Mouse (Mus musculus) heart, adult 8-10 months (tissue): ENCODE data around the gene Mef2d. TPM values are rescaled to one million over a fixed set of nuclear protein-coding genes. Genes with fewer than 3 reads are reported as not detected.

Experiments used
- DNase-seq: peaks from one replicate; pipeline ENCODE4 v3.0.0; 2022; ENCODE audit warnings: low spot score
- total RNA-seq, 4 experiments: library from RNA; stranded (reverse); gene quantifications; 2 replicates each; pipeline ENCODE4 v1.2.4; 2022

The Mef2d gene
- 100 to 1,000 TPM; 125 to 139 (median 131) TPM for total RNA-seq

DNA sequence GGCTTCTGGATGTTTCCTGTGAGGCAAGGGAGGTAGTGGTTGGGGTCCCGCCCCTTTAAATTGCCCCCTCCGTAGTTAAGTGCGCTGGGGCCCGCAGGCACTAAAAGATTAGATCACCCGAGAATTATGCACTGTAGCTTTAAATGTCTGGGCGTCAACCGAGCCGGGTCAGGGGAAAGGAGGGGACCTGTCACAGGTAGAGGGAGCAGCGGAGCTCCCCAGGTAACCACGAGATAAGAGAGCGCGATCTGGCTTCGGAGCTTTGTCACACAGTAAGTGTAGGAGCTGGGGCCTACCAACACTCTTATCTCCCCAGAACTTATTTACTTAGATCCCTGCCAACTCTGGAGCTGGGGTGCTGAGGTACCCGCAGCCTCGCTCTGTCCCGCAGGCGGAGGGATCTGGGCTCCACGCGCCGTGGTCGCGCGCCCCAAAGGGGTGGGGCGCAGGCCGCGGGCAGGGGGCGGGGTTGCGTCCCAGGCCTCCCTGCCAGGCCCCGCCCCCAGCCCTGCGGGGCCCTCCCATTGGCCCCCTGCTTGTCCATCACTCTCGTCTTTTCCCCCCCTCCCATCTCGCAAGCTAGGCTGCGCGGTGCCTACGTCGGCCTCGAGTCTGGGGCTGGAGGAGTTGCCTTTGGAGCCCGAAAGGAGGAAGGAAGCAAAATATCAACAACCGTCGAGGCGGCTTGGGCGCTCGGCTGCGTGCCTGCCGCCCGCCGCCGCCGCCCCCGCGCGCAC, at the start of gene Mef2d:
Mef2d (plus strand) TSS at position 586 of the 737 bp plus-strand sequence.
- DNase-seq: peak; percentile 93

- DNase-seq: no peak
These were observed 48.0 kb upstream of the Mef2d start for GRCm38 (mm10) chr3:88094126-88094525.

- DNase-seq: no peak
These were observed 44.5 kb upstream of the Mef2d start for GRCm38 (mm10) chr3:88097666-88098065.

- DNase-seq: no peak
These were observed 41.9 kb upstream of the Mef2d start for GRCm38 (mm10) chr3:88100251-88100650.

DNA sequence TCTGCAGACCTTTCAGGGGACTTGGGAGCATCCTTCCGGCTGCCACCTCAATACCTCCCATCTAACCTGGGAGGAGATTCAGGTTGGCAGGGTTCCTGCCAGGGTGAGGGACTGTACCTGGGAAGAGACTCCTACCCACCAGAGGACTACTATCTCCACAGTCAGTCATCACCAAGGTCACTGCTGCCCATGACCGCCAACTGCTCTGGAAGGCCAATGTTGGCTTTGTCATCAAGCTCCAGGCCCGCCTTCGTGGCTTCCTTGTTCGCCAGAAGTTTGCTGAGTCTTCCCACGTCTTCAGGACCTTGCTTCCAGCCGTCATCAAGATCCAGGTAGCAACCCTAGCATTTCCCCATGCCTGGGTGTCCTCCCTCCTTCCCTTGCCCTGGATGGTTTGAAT, 40.4 kb upstream of the Mef2d start:
- DNase-seq: no peak

GRCm38 (mm10) chr3:88102196-88102595, 40.0 kb upstream of the Mef2d start:
- DNase-seq: no peak

DNA sequence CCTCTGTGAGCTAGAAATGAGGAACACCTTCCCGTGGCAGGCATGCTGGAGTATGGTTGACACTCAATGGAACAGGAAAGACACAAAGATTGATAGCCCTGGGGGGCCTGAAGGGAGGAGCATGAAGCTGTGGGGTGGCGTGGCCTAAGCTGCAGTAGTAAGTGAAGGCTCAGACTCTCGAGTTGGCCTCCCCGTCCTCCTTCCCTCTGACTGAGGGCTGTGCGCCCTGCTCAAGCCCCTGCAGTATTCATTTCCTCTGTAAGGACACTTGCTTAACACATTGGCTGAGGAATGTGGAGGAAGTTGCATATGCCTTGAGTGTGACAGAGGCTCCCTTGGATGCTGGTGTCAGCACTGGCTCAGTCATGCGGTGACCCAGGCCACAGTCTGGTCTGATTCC, 39.6 kb upstream of the Mef2d start:
- DNase-seq: peak; percentile 16

GRCm38 (mm10) chr3:88106126-88106525, 36.0 kb upstream of the Mef2d start:
- no peak for DNase-seq

GRCm38 (mm10) chr3:88109126-88109525, 33.0 kb upstream of the Mef2d start:
- DNase-seq: no peak

GRCm38 (mm10) chr3:88114396-88114795, 27.8 kb upstream of the Mef2d start:
- DNase-seq: no peak

GRCm38 (mm10) chr3:88120117-88120651, 22.0 kb upstream of the Mef2d start:
- DNase-seq: peak; percentile 79

- DNase-seq: no peak
These were observed 20.7 kb upstream of the Mef2d start for GRCm38 (mm10) chr3:88121164-88122131.

- no peak for DNase-seq
These were observed 17.0 kb upstream of the Mef2d start for GRCm38 (mm10) chr3:88125195-88125594.

- DNase-seq: no peak
These were observed 16.0 kb upstream of the Mef2d start for GRCm38 (mm10) chr3:88126181-88126580.

GRCm38 (mm10) chr3:88127636-88128035, 14.5 kb upstream of the Mef2d start:
- DNase-seq: no peak

- no peak for DNase-seq
These were observed 14.1 kb upstream of the Mef2d start for GRCm38 (mm10) chr3:88128056-88128455.

- no peak for DNase-seq
These were observed 13.2 kb upstream of the Mef2d start for GRCm38 (mm10) chr3:88129006-88129405.

GRCm38 (mm10) chr3:88131071-88131470, 11.1 kb upstream of the Mef2d start:
- DNase-seq: no peak

DNA sequence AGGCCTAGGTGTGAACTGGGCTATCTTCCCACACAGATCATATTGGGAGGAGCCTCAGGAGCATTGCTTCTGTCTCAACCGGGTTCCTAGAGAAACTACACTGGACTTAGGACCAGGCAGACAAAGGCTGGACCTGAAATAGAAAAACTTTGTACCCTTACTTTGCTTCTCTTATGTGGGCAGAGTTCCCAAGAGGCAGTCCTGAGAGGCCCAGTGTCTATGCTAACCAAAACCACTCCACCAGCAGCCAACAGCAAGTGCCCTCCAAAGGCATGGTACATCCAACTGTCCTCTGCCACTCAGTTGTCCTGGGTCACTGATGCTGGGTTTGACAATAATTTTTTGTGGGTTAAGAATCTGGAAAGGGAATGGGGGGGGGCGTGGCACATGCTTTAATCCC, 9.7 kb upstream of the Mef2d start:
- DNase-seq: no peak

- peak; percentile 78 for DNase-seq
These were observed 8.9 kb upstream of the Mef2d start for GRCm38 (mm10) chr3:88133187-88133771.

- no peak for DNase-seq
These were observed 5.8 kb upstream of the Mef2d start for GRCm38 (mm10) chr3:88136346-88136745.

- DNase-seq: no peak
These were observed 5.2 kb upstream of the Mef2d start for GRCm38 (mm10) chr3:88136945-88137494.
